Mouse (Mus musculus): ENCODE data around the gene Lasp1. TPM values are rescaled to one million over a fixed set of nuclear protein-coding genes. Genes with fewer than 3 reads are reported as not detected.

Lasp1 gene
- polyA plus RNA-seq, 1 experiment from 2014 or later = 137 TPM

DNA sequence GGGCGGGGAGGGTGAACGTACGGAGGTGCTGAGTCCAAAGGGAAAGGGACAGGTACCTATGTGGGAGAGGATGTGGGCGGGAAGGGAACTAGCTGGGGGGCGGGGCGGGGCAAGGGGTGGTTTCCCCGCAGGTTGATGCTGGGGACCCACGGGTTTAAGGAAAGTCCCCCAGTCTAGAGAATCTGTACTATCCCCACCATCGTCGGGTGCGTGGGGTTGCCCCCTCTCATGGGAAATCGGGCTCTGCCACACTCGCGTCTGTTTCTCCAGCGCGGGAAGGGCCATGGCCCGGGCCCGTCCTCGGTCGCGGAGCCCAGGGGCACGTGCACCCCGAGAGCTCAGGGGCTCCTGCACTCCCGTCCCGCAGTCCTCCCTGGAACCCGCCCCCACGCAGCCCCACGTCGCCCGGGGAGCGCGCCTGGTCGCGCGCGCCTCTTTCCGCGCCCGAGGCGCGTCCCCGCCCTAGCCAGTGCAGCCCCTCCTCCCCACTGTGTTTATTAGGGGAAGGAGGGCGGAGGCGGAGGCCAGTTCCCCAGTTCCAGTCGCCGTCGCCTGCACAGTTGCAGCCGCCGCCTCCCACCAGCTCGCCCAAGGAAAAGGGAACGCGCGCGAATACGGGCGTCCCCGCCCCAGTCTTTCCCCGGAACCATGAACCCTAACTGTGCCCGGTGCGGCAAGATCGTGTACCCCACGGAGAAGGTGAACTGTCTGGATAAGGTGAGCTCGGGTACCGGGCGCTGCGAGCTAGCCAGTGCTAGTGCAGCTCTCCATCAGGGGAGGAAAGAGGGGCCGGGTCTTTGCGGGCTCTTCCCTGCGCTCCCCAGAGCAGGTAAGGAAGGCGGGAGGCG lies 570 bp downstream of the Lasp1 start:
- Histone ChIP-seq H3K4me2 (replicated peaks) (peak overlapping the region; percentile 84), H3K27me3 (no peaks in the 10 kb centered on the region), H3K9me3 (no peaks in the 10 kb centered on the region), H3K27ac (peak overlapping the region; percentile 97), H3K4me3 (replicated peaks) (peak overlapping the region; percentile 97), H3K36me3 (no peaks in the 10 kb centered on the region), H3K9ac (replicated peaks) (peak overlapping the region; percentile 98), H3K4me1 (replicated peaks) (peaks cover 32% of the 10 kb centered on the region)
- WGBS = 0% methylated on average over 58 of the region's 71 CpGs
- ATAC-seq = peak; percentile 84

DNA sequence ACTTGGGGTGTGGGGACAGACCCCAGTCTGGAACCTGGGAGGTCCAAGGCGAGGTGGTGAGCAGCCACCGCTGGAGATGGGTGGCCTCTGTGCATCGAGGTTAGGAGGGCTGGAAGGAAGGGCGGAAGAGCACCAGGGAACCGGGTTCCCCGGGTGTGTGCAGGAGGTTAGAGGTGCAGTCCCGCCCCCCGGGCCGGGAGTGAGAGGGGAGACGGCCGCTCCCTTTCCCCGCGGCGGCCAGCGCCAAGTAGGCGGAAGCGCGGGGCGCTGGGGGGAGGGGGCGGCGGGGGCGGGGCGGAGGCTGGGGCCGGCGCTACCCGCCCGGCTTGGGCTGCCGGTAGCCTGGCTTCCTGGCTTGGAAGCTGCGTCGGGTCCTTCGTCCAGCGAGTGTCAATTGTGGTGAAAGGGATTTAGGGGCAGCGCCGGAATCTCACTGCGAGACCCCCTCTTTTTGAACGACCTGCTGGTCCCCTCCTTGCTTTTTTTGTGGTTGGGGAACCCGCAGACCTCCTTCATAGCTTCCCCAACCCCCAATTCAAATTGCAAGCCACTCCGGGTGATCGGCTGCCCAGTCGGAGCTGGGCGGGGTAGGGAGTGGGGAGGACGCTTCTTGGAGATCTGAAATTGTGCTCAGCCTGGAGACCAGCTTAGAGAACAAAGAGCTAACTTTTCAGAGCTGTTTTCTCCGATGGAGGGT lies 1.3 kb downstream of the Lasp1 start:
- peak; percentile 69 for ATAC-seq
- Histone ChIP-seq H3K4me2 (replicated peaks) (peak overlapping the region; percentile 84), H3K36me3 (no peaks in the 10 kb centered on the region)

DNA sequence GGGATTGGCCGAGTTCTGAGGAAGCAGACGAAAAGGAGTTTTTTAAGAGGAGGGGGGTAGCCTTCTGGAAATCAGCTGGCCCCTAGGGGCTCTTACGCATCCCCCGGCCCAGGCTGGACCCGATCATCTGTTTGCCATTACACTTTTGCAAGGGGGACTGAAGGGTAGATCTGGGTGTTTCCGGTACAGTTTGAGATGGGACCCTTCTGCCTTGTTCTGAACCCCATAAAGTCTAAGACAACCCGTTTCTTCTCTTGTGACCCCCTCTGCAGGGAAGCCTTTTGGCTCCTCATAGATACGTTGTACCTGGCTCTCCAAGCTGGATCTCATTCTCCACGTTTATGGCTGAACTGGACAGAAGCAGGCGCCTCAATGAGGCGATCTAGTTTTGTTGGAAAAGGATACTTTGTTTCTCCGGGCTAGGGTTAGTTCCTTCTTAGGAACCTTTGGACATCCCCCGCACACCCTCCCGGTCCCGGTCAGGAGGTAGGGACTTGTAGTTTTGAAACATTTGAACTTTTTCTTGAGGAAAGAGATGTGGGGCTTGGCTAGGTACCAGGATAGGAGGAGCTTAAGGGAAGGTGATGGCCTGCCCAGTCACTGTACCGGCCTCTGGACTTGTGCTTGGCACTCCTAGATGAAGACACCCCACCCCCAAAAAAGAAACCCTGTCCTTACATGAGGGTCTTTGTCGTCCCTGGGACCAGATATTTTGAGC lies 2.0 kb downstream of the Lasp1 start:
- H3K27me3 ChIP-seq = no peaks in the 10 kb centered on the region
- no peak for ATAC-seq
- H3K36me3 ChIP-seq = no peaks in the 10 kb centered on the region
- H3K4me2 ChIP-seq (replicated peaks) = peak overlapping the region; percentile 84
- WGBS = 7% methylated on average over 17 of the region's 17 CpGs
- peak overlapping the region; percentile 98 for H3K9ac ChIP-seq (replicated peaks)
- H3K9me3 ChIP-seq = no peaks in the 10 kb centered on the region
- peak overlapping the region; percentile 97 for H3K4me3 ChIP-seq (replicated peaks)
- H3K4me1 ChIP-seq (replicated peaks) = peaks cover 47% of the 10 kb centered on the region
- peak overlapping the region; percentile 97 for H3K27ac ChIP-seq

More for the DNA sequence above, 1.3 kb downstream of the Lasp1 start:
- peak overlapping the region; percentile 98 for H3K9ac ChIP-seq (replicated peaks)
- peaks cover 40% of the 10 kb centered on the region for H3K4me1 ChIP-seq (replicated peaks)
- H3K27ac ChIP-seq = peak overlapping the region; percentile 97
- H3K9me3 ChIP-seq = no peaks in the 10 kb centered on the region
- H3K27me3 ChIP-seq = no peaks in the 10 kb centered on the region
- peak overlapping the region; percentile 97 for H3K4me3 ChIP-seq (replicated peaks)
- under 1% methylated on average over 35 of the region's 43 CpGs for WGBS

DNA sequence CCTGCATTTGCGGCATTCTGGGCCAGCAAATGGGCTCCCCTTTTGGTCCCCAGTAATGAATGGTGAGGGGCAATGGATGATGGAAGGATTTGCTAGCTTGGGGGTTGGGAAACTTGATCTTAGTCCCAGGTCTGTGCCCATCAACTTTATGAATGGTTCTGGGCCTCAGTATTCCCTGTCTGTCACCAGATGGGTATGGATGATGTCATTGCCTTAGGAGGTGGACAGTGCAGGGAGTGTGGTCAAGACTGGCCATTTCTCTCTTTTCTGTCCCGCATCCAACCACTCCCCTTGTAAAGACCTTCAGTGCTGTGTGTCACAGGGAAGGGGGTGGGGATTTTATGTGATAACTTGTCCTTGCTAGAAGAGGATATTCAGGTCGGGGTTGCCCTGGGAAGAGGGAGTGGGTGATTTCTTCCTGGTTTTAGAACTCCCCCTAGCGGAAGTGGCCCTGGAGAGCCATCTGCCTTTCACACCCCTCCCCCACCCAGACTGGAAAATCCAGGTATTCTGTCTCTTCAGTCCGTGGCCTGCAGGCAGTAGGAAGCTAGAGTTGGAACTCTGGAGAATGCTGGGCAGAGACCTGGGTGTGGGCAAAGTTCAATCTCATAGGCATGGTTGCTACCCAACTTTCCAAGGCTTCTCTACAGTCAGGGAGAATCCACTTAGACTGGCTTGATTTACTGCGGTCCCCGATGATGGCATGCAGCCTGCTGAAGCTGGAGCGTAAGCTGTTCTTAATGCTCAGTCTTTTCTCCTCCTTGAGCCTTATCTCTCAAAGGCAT lies 2.8 kb downstream of the Lasp1 start:
- peaks cover 55% of the 10 kb centered on the region for H3K4me1 ChIP-seq (replicated peaks)
- H3K9ac ChIP-seq (replicated peaks) = peak overlapping the region; percentile 98
- peak overlapping the region; percentile 97 for H3K4me3 ChIP-seq (replicated peaks)
- no peaks in the 10 kb centered on the region for H3K27me3 ChIP-seq
- ATAC-seq = no peak
- H3K9me3 ChIP-seq = no peaks in the 10 kb centered on the region
- H3K36me3 ChIP-seq = 0 out of 2 replicates have a peak, but pooled peaks cover 1% of the 10 kb centered on the region
- H3K27ac ChIP-seq = peak overlapping the region; percentile 97
- 29% methylated on average over 8 of the region's 8 CpGs for WGBS
- peak overlapping the region; percentile 84 for H3K4me2 ChIP-seq (replicated peaks)

DNA sequence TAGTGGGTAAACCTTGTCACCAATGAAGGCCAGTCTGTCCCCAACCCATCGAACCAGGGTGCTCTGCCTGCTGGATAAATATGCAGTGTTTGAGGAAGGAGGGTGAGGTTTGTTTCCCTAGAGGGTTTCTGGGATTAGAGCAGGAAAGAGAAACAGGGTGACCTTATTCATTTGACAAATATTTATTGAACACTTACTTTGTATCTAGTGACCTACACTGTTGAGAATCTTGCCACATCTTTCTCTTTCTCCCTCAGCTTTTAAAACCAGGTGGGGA lies 3.3 kb downstream of the Lasp1 start:
- peaks cover 60% of the 10 kb centered on the region for H3K4me1 ChIP-seq (replicated peaks)
- WGBS = 54% methylated on average over 1 of the region's 1 CpGs
- H3K9me3 ChIP-seq = no peaks in the 10 kb centered on the region
- peak overlapping the region; percentile 98 for H3K9ac ChIP-seq (replicated peaks)
- H3K4me2 ChIP-seq (replicated peaks) = peak overlapping the region; percentile 84
- no peak for ATAC-seq
- peaks cover 7% of the 10 kb centered on the region; the same call in 1 of the 2 replicates for H3K36me3 ChIP-seq
- H3K4me3 ChIP-seq (replicated peaks) = peak overlapping the region; percentile 97; the same call in 1 of the 2 replicates
- H3K27ac ChIP-seq = no peak overlapping the region
- H3K27me3 ChIP-seq = no peaks in the 10 kb centered on the region

DNA sequence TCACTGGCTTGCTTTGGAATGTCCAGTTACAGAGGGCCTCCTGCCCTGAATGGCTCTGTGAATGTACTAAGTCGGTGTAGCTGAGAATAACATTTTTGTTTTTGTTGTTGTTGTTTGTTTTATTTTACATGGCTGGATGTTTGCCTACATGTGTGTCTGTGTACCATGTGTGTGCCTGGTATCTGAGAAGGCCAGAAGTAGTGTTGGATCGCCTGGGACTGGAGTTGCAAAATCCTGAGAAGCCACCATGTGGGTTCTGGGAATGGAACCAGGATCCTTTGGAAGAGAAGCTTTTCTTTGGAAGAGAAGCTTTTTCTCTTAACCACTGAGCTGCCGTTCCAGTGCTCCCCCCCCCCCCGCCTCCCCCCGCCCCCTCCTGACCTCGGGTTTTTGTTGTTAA lies 3.7 kb downstream of the Lasp1 start:
- no peak overlapping the region for H3K27ac ChIP-seq
- H3K9me3 ChIP-seq = no peaks in the 10 kb centered on the region
- no peaks in the 10 kb centered on the region for H3K27me3 ChIP-seq
- peaks cover 62% of the 10 kb centered on the region for H3K4me1 ChIP-seq (replicated peaks)
- H3K9ac ChIP-seq (replicated peaks) = peak overlapping the region; percentile 98
- H3K4me2 ChIP-seq (replicated peaks) = peak overlapping the region; percentile 84
- 36% methylated on average over 6 of the region's 6 CpGs for WGBS
- ATAC-seq = no peak
- peak overlapping the region; percentile 97; the same call in 1 of the 2 replicates for H3K4me3 ChIP-seq (replicated peaks)
- H3K36me3 ChIP-seq = peaks cover 9% of the 10 kb centered on the region

DNA sequence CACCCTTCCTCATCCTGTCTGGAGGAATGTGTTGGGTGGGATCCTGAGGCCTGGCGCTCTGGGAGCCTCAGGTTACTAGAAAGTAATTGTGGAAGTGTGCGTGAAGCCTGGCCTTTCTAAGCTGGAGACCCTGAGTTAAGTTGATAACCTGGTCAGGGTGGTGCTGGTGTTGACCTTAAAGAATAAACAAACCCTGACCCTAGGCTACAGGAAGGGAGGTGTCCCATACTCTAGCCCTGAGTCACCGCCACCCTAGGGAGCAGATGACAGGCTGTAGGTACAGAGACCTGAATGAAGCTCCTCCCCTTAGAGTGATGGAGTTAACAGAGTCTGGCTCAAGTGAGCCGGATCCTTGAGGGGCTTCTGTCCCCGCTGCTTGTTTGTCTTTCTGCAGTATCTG lies 5.0 kb downstream of the Lasp1 start:
- ATAC-seq = no peak
- WGBS = 92% methylated on average over 5 of the region's 5 CpGs
- H3K36me3 ChIP-seq = peaks cover 23% of the 10 kb centered on the region

DNA sequence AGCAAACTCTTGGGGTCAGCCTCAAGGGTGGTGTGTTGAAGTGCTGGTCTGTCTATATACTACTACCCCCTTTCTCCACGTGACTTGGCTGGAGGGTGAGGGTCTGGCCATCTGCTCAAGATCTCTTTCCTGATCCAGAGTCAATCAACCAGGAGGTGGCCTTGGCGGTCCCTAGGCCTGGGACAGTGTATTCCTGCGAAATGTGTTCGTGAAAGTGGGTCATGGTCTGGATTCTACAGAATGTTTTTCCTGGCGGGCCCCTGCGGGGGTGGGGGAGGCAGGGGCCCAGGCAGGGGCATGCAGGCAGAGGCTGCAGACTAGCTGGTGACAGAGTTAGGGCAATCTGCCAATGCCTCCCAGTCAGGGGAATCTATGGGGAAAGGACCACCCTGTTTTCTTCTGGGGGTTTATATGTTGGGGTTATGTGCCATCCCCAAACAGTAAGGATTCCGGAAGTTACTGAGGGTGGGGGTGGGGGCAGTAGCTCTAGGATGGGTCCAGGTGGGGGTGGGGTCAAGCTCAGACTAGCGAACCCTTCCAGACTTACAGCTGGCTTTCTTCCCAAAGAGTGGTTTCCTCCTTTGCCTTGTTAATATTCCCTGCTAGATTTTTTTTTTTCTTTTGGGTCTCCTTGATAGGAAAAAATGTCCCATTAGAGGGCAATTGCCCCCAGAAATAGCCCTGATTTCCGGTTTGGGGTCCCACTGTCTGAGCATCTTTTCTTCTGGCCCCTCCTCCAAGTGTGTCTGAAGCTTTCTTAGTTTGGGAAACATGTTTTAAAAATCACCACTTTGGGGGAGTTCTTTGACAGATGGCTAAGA lies 6.3 kb downstream of the Lasp1 start:
- H3K4me1 ChIP-seq (replicated peaks) = peaks cover 84% of the 10 kb centered on the region
- H3K9me3 ChIP-seq = no peaks in the 10 kb centered on the region
- ATAC-seq = no peak
- no peaks in the 10 kb centered on the region for H3K27me3 ChIP-seq
- 40% methylated on average over 9 of the region's 9 CpGs for WGBS
- no peak overlapping the region for H3K4me3 ChIP-seq (replicated peaks)
- H3K9ac ChIP-seq (replicated peaks) = peak overlapping the region; percentile 46; the same call in 1 of the 2 replicates
- peaks cover 30% of the 10 kb centered on the region for H3K36me3 ChIP-seq
- peak overlapping the region; percentile 80 for H3K27ac ChIP-seq
- H3K4me2 ChIP-seq (replicated peaks) = peak overlapping the region; percentile 49

More for the DNA sequence above, 5.0 kb downstream of the Lasp1 start:
- Histone ChIP-seq H3K4me1 (replicated peaks) (peaks cover 73% of the 10 kb centered on the region), H3K27ac (no peak overlapping the region), H3K4me2 (replicated peaks) (no peak overlapping the region), H3K9ac (replicated peaks) (no peak overlapping the region), H3K27me3 (no peaks in the 10 kb centered on the region), H3K9me3 (no peaks in the 10 kb centered on the region), H3K4me3 (replicated peaks) (no peak overlapping the region)

DNA sequence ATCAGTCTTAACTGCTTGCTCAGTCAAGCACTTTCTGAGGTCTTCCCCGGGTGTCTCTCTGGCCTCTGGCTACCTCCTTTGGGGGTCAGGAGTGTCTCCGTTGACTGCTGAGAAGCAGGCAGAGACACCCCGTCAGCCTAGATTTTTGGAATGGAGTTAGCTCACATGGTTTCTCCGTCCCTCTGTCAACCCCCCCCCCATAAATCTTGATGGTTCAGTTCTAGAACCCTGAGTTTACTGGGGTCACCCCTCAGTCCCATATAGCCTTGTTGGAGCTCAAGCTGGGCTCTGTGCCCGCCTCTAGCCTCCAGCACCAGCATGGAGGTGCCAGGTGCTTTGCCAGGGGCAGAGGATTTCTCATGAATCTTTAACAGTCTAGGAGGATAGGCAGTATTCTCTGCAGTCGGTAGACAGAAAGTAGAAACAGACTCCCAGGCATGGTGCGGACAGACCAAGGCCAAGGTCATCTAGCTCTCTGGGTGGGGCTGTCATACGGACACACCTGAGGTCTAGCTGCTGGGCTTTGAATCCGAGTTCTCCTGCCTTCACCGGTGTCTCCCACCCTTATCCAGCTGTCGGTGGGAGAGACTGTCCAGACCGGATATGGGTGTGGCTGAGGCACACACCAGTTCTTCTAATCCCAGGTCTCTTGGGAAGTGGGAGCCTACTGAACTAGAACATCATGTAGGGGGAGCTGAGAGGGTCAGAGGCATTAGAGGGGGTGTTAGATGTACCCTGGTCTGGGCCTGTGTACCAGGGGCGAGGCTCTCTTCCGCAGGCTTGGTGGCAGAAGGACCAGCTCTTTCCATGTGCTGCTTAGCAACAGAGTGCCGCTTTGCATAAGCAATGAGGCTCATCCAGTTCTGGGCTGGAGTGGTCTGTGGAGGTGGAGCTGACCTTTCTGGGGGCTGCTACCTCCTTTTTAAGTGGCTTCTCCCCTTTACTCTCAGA lies 7.1 kb downstream of the Lasp1 start:
- H3K4me1 ChIP-seq (replicated peaks) = peaks cover 89% of the 10 kb centered on the region
- H3K9ac ChIP-seq (replicated peaks) = peak overlapping the region; percentile 51; the same call in 1 of the 2 replicates
- peak overlapping the region; percentile 49 for H3K4me2 ChIP-seq (replicated peaks)
- H3K27me3 ChIP-seq = no peaks in the 10 kb centered on the region
- H3K4me3 ChIP-seq (replicated peaks) = peak overlapping the region; percentile 20
- ATAC-seq = peak; percentile 67
- H3K36me3 ChIP-seq = peaks cover 30% of the 10 kb centered on the region
- peak overlapping the region; percentile 80 for H3K27ac ChIP-seq
- WGBS = 35% methylated on average over 15 of the region's 15 CpGs
- no peaks in the 10 kb centered on the region for H3K9me3 ChIP-seq

DNA sequence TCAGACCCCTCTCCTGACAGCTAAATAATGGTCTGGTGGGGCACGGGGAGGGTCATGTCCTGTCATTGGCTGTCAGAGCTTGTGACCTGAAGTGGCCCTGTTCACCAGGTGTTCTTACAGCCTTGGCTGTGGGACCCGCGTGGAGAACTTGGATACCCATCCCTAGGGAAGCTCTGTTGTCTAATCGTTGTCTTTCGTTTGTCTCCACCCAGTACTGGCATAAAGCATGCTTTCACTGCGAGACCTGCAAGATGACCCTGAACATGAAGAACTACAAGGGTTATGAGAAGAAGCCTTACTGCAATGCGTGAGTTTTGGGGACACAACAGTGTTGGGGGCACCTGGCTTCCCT lies 7.8 kb downstream of the Lasp1 start:
- 0 out of 2 replicates have a peak overlapping the region, but pooled peaks have one; percentile 51 for H3K9ac ChIP-seq (replicated peaks)
- 54% methylated on average over 7 of the region's 7 CpGs for WGBS
- H3K27ac ChIP-seq = peak overlapping the region; percentile 80; the same call in 1 of the 2 replicates
- peaks cover 30% of the 10 kb centered on the region for H3K36me3 ChIP-seq
- peak overlapping the region; percentile 49 for H3K4me2 ChIP-seq (replicated peaks)
- H3K4me3 ChIP-seq (replicated peaks) = peak overlapping the region; percentile 20; the same call in 1 of the 2 replicates
- H3K9me3 ChIP-seq = no peaks in the 10 kb centered on the region
- H3K27me3 ChIP-seq = no peaks in the 10 kb centered on the region
- no peak for ATAC-seq
- H3K4me1 ChIP-seq (replicated peaks) = peaks cover 89% of the 10 kb centered on the region
